Mouse (Mus musculus) liver, embryonic 15.5 days (tissue): ENCODE results near the gene Prr15. TPM values are rescaled to one million over a fixed set of nuclear protein-coding genes. Genes with fewer than 3 reads are reported as not detected.

Experiments
- ATAC-seq: fragments of 200-750 bp; cut with Nextera tagmentation; 2 replicates; pipeline ENCODE4 v1.8.0; 2017; ENCODE audit warnings: moderate number of reproducible peaks, mild to moderate bottlenecking, moderate library complexity; ENCODE audit not compliant: insufficient read depth
- H3K27ac ChIP-seq: fragments of 300-500 bp; sonication (generic); replicated peaks from 2 replicates; pipeline ENCODE4 v1.5.1; 2015; ENCODE audit warnings: mild to moderate bottlenecking, inconsistent platforms
- H3K27me3 ChIP-seq: fragments of 300-500 bp; sonication (generic); 2 replicates; pipeline ENCODE4 v1.6.1; 2015; ENCODE audit warnings: mild to moderate bottlenecking, inconsistent platforms
- H3K36me3 ChIP-seq: fragments of 300-500 bp; sonication (generic); replicated peaks from 2 replicates; pipeline ENCODE4 v1.6.1; 2015; ENCODE audit warnings: moderate library complexity, mild to moderate bottlenecking, inconsistent platforms
- H3K4me1 ChIP-seq: fragments of 300-500 bp; sonication (generic); replicated peaks from 2 replicates; pipeline ENCODE4 v1.6.1; 2015; ENCODE audit warnings: inconsistent platforms
- H3K4me2 ChIP-seq: fragments of 300-500 bp; sonication (generic); 2 replicates; pipeline ENCODE4 v1.6.1; 2015; ENCODE audit warnings: moderate library complexity, mild to moderate bottlenecking, inconsistent platforms
- H3K4me3 ChIP-seq: fragments of 300-500 bp; sonication (generic); replicated peaks from 2 replicates; pipeline ENCODE4 v1.5.1; 2015; ENCODE audit warnings: mild to moderate bottlenecking, inconsistent platforms
- H3K9ac ChIP-seq: fragments of 300-500 bp; sonication (generic); 2 replicates; pipeline ENCODE4 v1.6.1; 2015; ENCODE audit warnings: moderate library complexity, mild to moderate bottlenecking, inconsistent platforms
- H3K9me3 ChIP-seq: fragments of 300-500 bp; sonication (generic); replicated peaks from 2 replicates; pipeline ENCODE4 v1.6.1; 2016; ENCODE audit warnings: inconsistent platforms
- WGBS: fragments of 180-500 bp; shearing (Covaris S2); methylation state at CpG from one replicate; pipeline ENCODE4 v1.1.7; 2015; ENCODE audit warnings: mixed read lengths; ENCODE audit not compliant: insufficient replicate concordance; 5-methylcytosine and 5-hydroxymethylcytosine counted together
- polyA plus RNA-seq: library from polyadenylated mRNA; unstranded; fragments of >200 nt; fragmentation: Nextera tagmentation; extraction: Ambion mirVana; gene quantifications from 2 replicates; pipeline ENCODE4 v1.2.1, GENCODE M21; 2015

Gene Prr15
- polyA plus RNA-seq, 1 experiment from 2014 or later, result 1.1 TPM

- Histone ChIP-seq H3K27me3 (no peaks in the 10 kb centered on the region), H3K27ac (no peak overlapping the region), H3K4me3 (no peak overlapping the region), H3K36me3 (no peaks in the 10 kb centered on the region), H3K4me1 (no peaks in the 10 kb centered on the region), H3K4me2 (no peak overlapping the region), H3K9me3 (no peaks in the 10 kb centered on the region), H3K9ac (no peak overlapping the region)
- ATAC-seq, result no peak
- 69% methylated on average over 12 of the region's 12 CpGs for WGBS
These were observed 37.1 kb downstream of the Prr15 start for GRCm38 (mm10) chr6:54362526-54363324.

DNA sequence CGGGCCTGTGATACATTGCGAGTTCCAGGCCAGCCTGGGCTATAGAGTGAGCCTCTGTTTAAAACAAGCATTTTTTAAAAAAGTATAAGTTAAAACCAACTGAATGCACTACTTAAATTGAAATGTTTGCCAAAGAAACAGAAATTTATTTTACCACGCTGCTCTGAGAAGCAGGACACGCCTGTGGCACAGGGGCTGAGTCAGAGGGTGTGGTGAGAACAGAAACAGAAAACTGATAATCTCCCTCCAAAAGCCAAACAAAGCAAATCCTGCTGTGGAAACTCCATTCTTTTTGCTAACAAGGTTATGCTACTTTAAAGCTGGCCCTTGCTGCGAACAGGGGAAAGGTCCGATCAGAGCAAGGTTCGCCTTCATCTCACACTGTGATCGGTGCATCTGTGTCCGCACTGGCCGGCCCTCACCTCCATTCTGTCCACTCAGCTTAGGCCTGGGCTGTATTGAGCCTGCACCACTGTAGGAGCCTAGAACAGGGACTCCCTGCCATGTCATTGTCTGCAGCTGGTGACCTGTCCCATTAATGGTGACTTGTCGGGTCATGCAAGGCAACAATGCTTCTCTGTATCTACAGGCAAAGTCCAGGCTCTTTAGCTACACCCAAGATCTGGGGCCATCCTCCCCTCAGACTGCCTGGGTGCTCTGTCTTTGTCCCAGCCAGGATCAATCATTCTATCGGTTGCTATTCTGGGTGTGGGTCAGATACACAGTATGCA lies 38.9 kb downstream of the Prr15 start:
- WGBS, result 59% methylated on average over 12 of the region's 12 CpGs
- no peak for ATAC-seq
- no peak overlapping the region for H3K27ac ChIP-seq

GRCm38 (mm10) chr6:54366607-54367006 lies 41.0 kb downstream of the Prr15 start:
- Histone ChIP-seq H3K4me2 (no peak overlapping the region), H3K4me3 (no peak overlapping the region), H3K9ac (no peak overlapping the region), H3K9me3 (no peaks in the 10 kb centered on the region), H3K36me3 (no peaks in the 10 kb centered on the region), H3K27me3 (no peaks in the 10 kb centered on the region), H3K27ac (no peak overlapping the region), H3K4me1 (no peaks in the 10 kb centered on the region)
- ATAC-seq, result no peak
- 24% methylated on average over 5 of the region's 5 CpGs for WGBS

More for the DNA sequence above, 38.9 kb downstream of the Prr15 start:
- H3K36me3 ChIP-seq, result no peaks in the 10 kb centered on the region
- no peak overlapping the region for H3K4me2 ChIP-seq
- H3K4me1 ChIP-seq, result no peaks in the 10 kb centered on the region
- no peaks in the 10 kb centered on the region for H3K27me3 ChIP-seq
- H3K9ac ChIP-seq, result no peak overlapping the region
- no peaks in the 10 kb centered on the region for H3K9me3 ChIP-seq
- H3K4me3 ChIP-seq, result no peak overlapping the region

GRCm38 (mm10) chr6:54368071-54368470 lies 42.4 kb downstream of the Prr15 start:
- H3K36me3 ChIP-seq, result no peaks in the 10 kb centered on the region
- no peaks in the 10 kb centered on the region for H3K27me3 ChIP-seq
- no peak overlapping the region for H3K9ac ChIP-seq
- ATAC-seq, result no peak
- 13% methylated on average over 6 of the region's 6 CpGs for WGBS
- H3K27ac ChIP-seq, result no peak overlapping the region
- H3K4me2 ChIP-seq, result no peak overlapping the region
- no peaks in the 10 kb centered on the region for H3K4me1 ChIP-seq
- no peaks in the 10 kb centered on the region for H3K9me3 ChIP-seq
- no peak overlapping the region for H3K4me3 ChIP-seq

- ATAC-seq, result no peak
- WGBS, result 46% methylated on average over 6 of the region's 6 CpGs
- Histone ChIP-seq H3K36me3 (no peaks in the 10 kb centered on the region), H3K4me1 (no peaks in the 10 kb centered on the region), H3K27me3 (no peaks in the 10 kb centered on the region), H3K4me2 (no peak overlapping the region), H3K27ac (no peak overlapping the region), H3K9ac (no peak overlapping the region), H3K4me3 (no peak overlapping the region), H3K9me3 (no peaks in the 10 kb centered on the region)
These were observed 44.4 kb downstream of the Prr15 start for GRCm38 (mm10) chr6:54369913-54370542.

DNA sequence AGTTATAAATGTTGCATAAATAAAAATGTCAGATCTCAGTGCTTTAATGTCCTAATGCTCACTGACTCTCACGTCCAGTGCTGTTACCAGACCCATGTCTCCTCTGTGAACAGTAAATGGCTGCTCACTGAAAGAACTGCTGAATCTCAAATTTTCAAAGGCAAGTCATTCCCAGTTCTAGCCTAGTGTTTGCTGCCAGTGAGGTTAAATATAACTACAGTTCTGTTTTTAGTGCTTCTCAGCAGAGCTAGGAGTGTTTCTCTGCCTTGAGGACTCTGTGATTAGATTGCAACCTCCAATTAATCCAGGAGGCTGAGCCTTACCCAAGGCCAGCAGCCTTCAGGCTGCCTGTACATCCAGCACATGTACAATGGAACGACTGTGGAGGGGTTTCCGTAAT lies 46.2 kb downstream of the Prr15 start:
- Histone ChIP-seq H3K9ac (no peak overlapping the region), H3K9me3 (no peaks in the 10 kb centered on the region), H3K27me3 (no peaks in the 10 kb centered on the region), H3K4me2 (no peak overlapping the region), H3K4me3 (no peak overlapping the region), H3K4me1 (no peaks in the 10 kb centered on the region), H3K36me3 (no peaks in the 10 kb centered on the region), H3K27ac (no peak overlapping the region)
- 65% methylated on average over 3 of the region's 3 CpGs for WGBS
- ATAC-seq, result no peak

DNA sequence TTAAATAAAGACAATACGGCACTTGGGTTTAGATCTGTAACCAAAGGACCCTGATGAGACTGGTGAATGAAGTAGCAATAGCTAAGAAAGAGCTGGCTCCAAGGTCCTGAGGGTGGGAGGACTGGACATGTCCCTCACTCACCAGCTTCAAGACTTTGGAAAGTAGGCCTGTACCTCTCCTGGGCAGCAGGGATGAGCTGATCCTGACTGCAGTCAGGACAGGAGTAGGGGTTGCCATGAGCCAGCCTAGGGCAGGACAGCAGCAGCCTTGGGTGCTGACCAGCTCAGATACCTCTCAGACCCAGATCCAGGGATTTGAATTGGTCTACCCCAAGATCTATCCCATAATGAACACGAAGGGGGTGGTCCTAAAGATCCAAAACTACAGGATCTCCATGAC lies 53.7 kb downstream of the Prr15 start:
- Histone ChIP-seq H3K36me3 (no peaks in the 10 kb centered on the region), H3K9ac (no peak overlapping the region), H3K4me1 (no peaks in the 10 kb centered on the region), H3K4me2 (no peak overlapping the region), H3K9me3 (no peaks in the 10 kb centered on the region), H3K4me3 (no peak overlapping the region), H3K27ac (no peak overlapping the region), H3K27me3 (no peaks in the 10 kb centered on the region)
- WGBS, result 40% methylated on average over 2 of the region's 2 CpGs
- ATAC-seq, result no peak

Other genes with a start within 250 kb of the Prr15 start
- gene Wipf3, start 103.8 kb downstream of the Prr15 start, polyA plus RNA-seq, result 0.05 and 0.08 TPM in 2 replicates
- 0.31 and 0.41 TPM in 2 replicates for gene Scrn1, start 240.7 kb downstream of the Prr15 start, polyA plus RNA-seq